Mouse (Mus musculus): ENCODE measurements around the gene B230104I21Rik.

- TF ChIP-seq CTCF (IDR thresholded peaks at IDR 0.05), result no peak
- no peak for TF ChIP-seq EP300 (IDR thresholded peaks at IDR 0.05)
Observed at GRCm38 (mm10) chr4:154335761-154336160, at the start of gene B230104I21Rik.
